Mouse (Mus musculus) ES-E14 (cell line): ENCODE measurements around the gene Styx. TPM values are rescaled to one million over a fixed set of nuclear protein-coding genes. Genes with fewer than 3 reads are reported as not detected.

Source experiments
- DNase-seq: peaks from one replicate; pipeline ENCODE4 v3.0.0-alpha.2; 2013; ENCODE audit warnings: low read depth, low spot score
- H3K27ac ChIP-seq: 2 replicates; pipeline ENCODE4 v1.5.1; 2012; ENCODE audit warnings: low read depth, mild to moderate bottlenecking, low read length, moderate library complexity, mixed read lengths; ENCODE audit not compliant: poor library complexity, insufficient read depth, severe bottlenecking
- H3K36me3 ChIP-seq: 2 replicates; pipeline ENCODE4 v1.6.1; 2012; ENCODE audit warnings: mild to moderate bottlenecking, low read length, moderate library complexity, mixed read lengths; ENCODE audit not compliant: control insufficient read depth, poor library complexity, insufficient read depth, severe bottlenecking
- H3K4me1 ChIP-seq, 2 experiments: fragments of 150-350 bp in 1 of 2; sonication (generic) in 1 of 2; 2 replicates each; pipeline ENCODE4 v1.6.1; 2012; ENCODE audit warnings: low read length in 2 of 2, mild to moderate bottlenecking in 1 of 2, mixed read lengths in 1 of 2; ENCODE audit not compliant: control insufficient read depth in 2 of 2, insufficient read depth in 2 of 2, poor library complexity in 1 of 2
- H3K4me3 ChIP-seq, 2 experiments: fragments of 150-350 bp in 1 of 2; sonication (generic) in 1 of 2; 2 replicates each; pipeline ENCODE4 v1.5.1; 2012; ENCODE audit warnings: low read length in 2 of 2, low read depth in 1 of 2, mild to moderate bottlenecking in 1 of 2, mixed read lengths in 1 of 2; ENCODE audit not compliant: insufficient read depth in 1 of 2, poor library complexity in 1 of 2, severe bottlenecking in 1 of 2
- H3K9ac ChIP-seq: 2 replicates; pipeline ENCODE4 v1.6.1; 2012; ENCODE audit warnings: low read depth, mild to moderate bottlenecking, low read length, mixed read lengths; ENCODE audit not compliant: poor library complexity, insufficient read depth, severe bottlenecking
- H3K9me3 ChIP-seq: fragments of 150-350 bp; sonication (generic); 2 replicates; pipeline ENCODE4 v1.6.1; 2012; ENCODE audit warnings: low read depth, mild to moderate bottlenecking, low read length; ENCODE audit not compliant: control insufficient read depth, insufficient read depth
- CHD2 ChIP-seq: IDR thresholded peaks from 2 replicates; pipeline ENCODE4 v1.6.1; 2014; ENCODE audit warnings: mild to moderate bottlenecking, low read depth, low read length, inconsistent platforms
- HCFC1 ChIP-seq: IDR thresholded peaks from 2 replicates; pipeline ENCODE4 v1.6.1; 2012; ENCODE audit warnings: low read length, inconsistent platforms, borderline replicate concordance; ENCODE audit not compliant: insufficient read depth
- MAFK ChIP-seq: IDR thresholded peaks from 2 replicates; pipeline ENCODE4 v1.6.1; 2014; ENCODE audit warnings: mild to moderate bottlenecking, low read depth, low read length, inconsistent platforms; ENCODE audit not compliant: insufficient read depth
- ZC3H11A ChIP-seq: IDR thresholded peaks from 2 replicates; pipeline ENCODE4 v1.6.1; 2012; ENCODE audit warnings: low read depth, mild to moderate bottlenecking, inconsistent platforms, low read length, borderline replicate concordance
- ZNF384 ChIP-seq: IDR thresholded peaks from 2 replicates; pipeline ENCODE4 v1.6.1; 2012; ENCODE audit warnings: low read depth, low read length, inconsistent platforms
- in situ Hi-C, 2 experiments: fragments of 600-800 bp; cut with MboI; formaldehyde crosslinking; loops; one replicate each; pipeline ENCODE4 v1.15.1; 2025; ENCODE audit warnings: low sequenced_read_pairs in 2 of 2, inconsistent platforms in 1 of 2; ENCODE audit not compliant: unreplicated experiment in 2 of 2
- total RNA-seq: library from RNA; depleted of rRNA; stranded (reverse); fragments of 300-350 nt; gene quantifications from 2 replicates; pipeline ENCODE4 v1.2.3, GENCODE M21; 2012

The Styx gene
- total RNA-seq, 1 experiment: 19.1 TPM

GRCm38 (mm10) chr14:45451090-45451489 lies 100.2 kb downstream of the Styx start:
- H3K36me3 ChIP-seq: no peaks in the 10 kb centered on the region
- H3K9me3 ChIP-seq: no peaks in the 10 kb centered on the region
- H3K4me3 ChIP-seq: no peak overlapping the region
- peaks cover 33 to 42% of the 10 kb centered on the region in 2 experiments for H3K4me1 ChIP-seq
- no peak overlapping the region for H3K27ac ChIP-seq
- TF ChIP-seq HCFC1: no peak
- TF ChIP-seq ZC3H11A: no peak
- no peak for TF ChIP-seq CHD2
- no peak for TF ChIP-seq ZNF384
- DNase-seq: no peak
- no peak overlapping the region for H3K9ac ChIP-seq
- in situ Hi-C loops: no loop called here

GRCm38 (mm10) chr14:45452148-45452547 lies 101.3 kb downstream of the Styx start:
- in situ Hi-C loops: no loop called here

GRCm38 (mm10) chr14:45452861-45453512 lies 102.1 kb downstream of the Styx start:
- in situ Hi-C loops: no loop called here
- TF ChIP-seq ZNF384 (no peak), ZC3H11A (no peak), MAFK (no peak), CHD2 (no peak), HCFC1 (no peak)
- peaks cover 2% of the 10 kb centered on the region; the same call in 1 of the 2 replicates for H3K36me3 ChIP-seq

More at GRCm38 (mm10) chr14:45452148-45452547, 101.3 kb downstream of the Styx start:
- Histone ChIP-seq H3K9ac (0 out of 2 replicates have a peak overlapping the region, but pooled peaks have one; percentile 15), H3K27ac (no peak overlapping the region), H3K4me1 (peaks cover 27 to 40% of the 10 kb centered on the region in 2 experiments), H3K9me3 (no peaks in the 10 kb centered on the region), H3K4me3 (no peak overlapping the region), H3K36me3 (no peaks in the 10 kb centered on the region)
- DNase-seq: no peak
- TF ChIP-seq ZC3H11A: no peak
- no peak for TF ChIP-seq MAFK
- no peak for TF ChIP-seq CHD2
- no peak for TF ChIP-seq HCFC1
- no peak for TF ChIP-seq ZNF384

GRCm38 (mm10) chr14:45453538-45454233 lies 102.8 kb downstream of the Styx start:
- Histone ChIP-seq H3K4me1 (peaks cover 25 to 35% of the 10 kb centered on the region in 2 experiments), H3K9ac (0 out of 2 replicates have a peak overlapping the region, but pooled peaks have one; percentile 10), H3K36me3 (peaks cover 2% of the 10 kb centered on the region; the same call in 1 of the 2 replicates), H3K27ac (peak overlapping the region; percentile 40; the same call in 1 of the 2 replicates), H3K9me3 (no peaks in the 10 kb centered on the region), H3K4me3 (no peak overlapping the region)
- in situ Hi-C loops: no loop called here
- DNase-seq: no peak
- no peak for TF ChIP-seq ZNF384
- TF ChIP-seq ZC3H11A: no peak
- TF ChIP-seq MAFK: no peak
- no peak for TF ChIP-seq CHD2
- TF ChIP-seq HCFC1: no peak

More at GRCm38 (mm10) chr14:45452861-45453512, 102.1 kb downstream of the Styx start:
- Histone ChIP-seq H3K9ac (peak overlapping the region; percentile 35; the same call in 1 of the 2 replicates), H3K9me3 (no peaks in the 10 kb centered on the region), H3K4me3 (no peak overlapping the region), H3K27ac (0 out of 2 replicates have a peak overlapping the region, but pooled peaks have one; percentile 30), H3K4me1 (peaks cover 25 to 35% of the 10 kb centered on the region in 2 experiments)
- no peak for DNase-seq
